Mouse (Mus musculus) left cerebral cortex, adult 9 months (tissue): Measurements from ENCODE around the gene Gpr156.
"Not testable (repeated sequence)": the region's sequence is repeated elsewhere in the genome, so short reads cannot be mapped to it uniquely, and the experiment has no call there.

Source experiments
- DNase-seq, 2 experiments: peaks; one replicate each; pipeline ENCODE4 v3.0.0; 2022; ENCODE audit warnings: low spot score in 2 of 2

Gpr156 gene

GRCm38 (mm10) chr16:38001766-38002165 is 85.5 kb downstream of the Gpr156 start:
- no peak for DNase-seq

- no peak for DNase-seq
Observed at GRCm38 (mm10) chr16:38002485-38002884, 86.2 kb downstream of the Gpr156 start.

- DNase-seq = no peak
Observed at GRCm38 (mm10) chr16:38004486-38005020, 88.3 kb downstream of the Gpr156 start.

GRCm38 (mm10) chr16:38005471-38005870 is 89.2 kb downstream of the Gpr156 start:
- DNase-seq = no peak

GRCm38 (mm10) chr16:38008371-38008770 is 92.1 kb downstream of the Gpr156 start:
- DNase-seq = no peak

- DNase-seq = no peak
Observed at GRCm38 (mm10) chr16:38009041-38009825, 92.9 kb downstream of the Gpr156 start.

- no peak for DNase-seq
Observed at GRCm38 (mm10) chr16:38011486-38011885, 95.2 kb downstream of the Gpr156 start.

GRCm38 (mm10) chr16:38012382-38012781 is 96.1 kb downstream of the Gpr156 start:
- no peak for DNase-seq

- DNase-seq = no peak
Observed at GRCm38 (mm10) chr16:38012891-38013290, 96.6 kb downstream of the Gpr156 start.

- DNase-seq = no peak
Observed at GRCm38 (mm10) chr16:38014951-38015350, 98.7 kb downstream of the Gpr156 start.

- no peak for DNase-seq
Observed at GRCm38 (mm10) chr16:38016928-38017524, 100.7 kb downstream of the Gpr156 start.

- no peak for DNase-seq
Observed at GRCm38 (mm10) chr16:38017958-38018376, 101.7 kb downstream of the Gpr156 start.

GRCm38 (mm10) chr16:38032644-38033043 is 116.3 kb downstream of the Gpr156 start:
- no peak for DNase-seq

GRCm38 (mm10) chr16:38033071-38033470 is 116.8 kb downstream of the Gpr156 start:
- DNase-seq = no peak

- not testable (repeated sequence) for DNase-seq
Observed at GRCm38 (mm10) chr16:38038101-38038500, 121.8 kb downstream of the Gpr156 start.

- DNase-seq = no peak
Observed at GRCm38 (mm10) chr16:38042160-38042559, 125.9 kb downstream of the Gpr156 start.

- peak in 1 of 2 experiments; percentile 16 for DNase-seq
Observed at GRCm38 (mm10) chr16:38044551-38044950, 128.3 kb downstream of the Gpr156 start.

- DNase-seq = no peak
Observed at GRCm38 (mm10) chr16:38047781-38048558, 131.7 kb downstream of the Gpr156 start.
